Mouse (Mus musculus) neural tube, embryonic 14.5 days (tissue): Measurements from ENCODE around the gene Acad10. TPM values are rescaled to one million over a fixed set of nuclear protein-coding genes. Genes with fewer than 3 reads are reported as not detected.
"Not testable (repeated sequence)": the region's sequence is repeated elsewhere in the genome, so short reads cannot be mapped to it uniquely, and the experiment has no call there.

Experiments used
- ATAC-seq: fragments of 200-750 bp; cut with Nextera tagmentation; 2 replicates; pipeline ENCODE4 v1.8.0; 2017; ENCODE audit warnings: low read depth, mild to moderate bottlenecking, moderate TSS enrichment, moderate library complexity
- H3K27ac ChIP-seq: fragments of 300-500 bp; sonication (generic); 2 replicates; pipeline ENCODE4 v1.5.1; 2014; ENCODE audit warnings: low read depth, mild to moderate bottlenecking, control low read depth, low read length, moderate library complexity, mixed read lengths
- H3K27me3 ChIP-seq: fragments of 300-500 bp; sonication (generic); 2 replicates; pipeline ENCODE4 v1.6.1; 2014; ENCODE audit warnings: low read length; ENCODE audit not compliant: control insufficient read depth, insufficient read depth
- H3K36me3 ChIP-seq: fragments of 300-500 bp; sonication (generic); 2 replicates; pipeline ENCODE4 v1.6.1; 2014; ENCODE audit warnings: low read length, mixed read lengths; ENCODE audit not compliant: control insufficient read depth, insufficient read depth
- H3K4me1 ChIP-seq: fragments of 300-500 bp; sonication (generic); 2 replicates; pipeline ENCODE4 v1.6.1; 2014; ENCODE audit warnings: low read length; ENCODE audit not compliant: control insufficient read depth, insufficient read depth
- H3K4me2 ChIP-seq: fragments of 300-500 bp; sonication (generic); 2 replicates; pipeline ENCODE4 v1.6.1; 2014; ENCODE audit warnings: mild to moderate bottlenecking, low read depth, low read length, control low read depth
- H3K4me3 ChIP-seq: fragments of 300-500 bp; sonication (generic); 2 replicates; pipeline ENCODE4 v1.5.1; 2014; ENCODE audit warnings: low read depth, low read length, control low read depth, mixed read lengths
- H3K9ac ChIP-seq: fragments of 300-500 bp; sonication (generic); replicated peaks from 2 replicates; pipeline ENCODE4 v1.6.1; 2014; ENCODE audit warnings: low read depth, mild to moderate bottlenecking, control low read depth, low read length, mixed read lengths
- H3K9me3 ChIP-seq: fragments of 300-500 bp; sonication (generic); 2 replicates; pipeline ENCODE4 v1.6.1; 2016; ENCODE audit warnings: low read length; ENCODE audit not compliant: control insufficient read depth
- WGBS: fragments of 180-500 bp; shearing (Covaris S2); extraction: QIAGEN DNeasy Blood & Tissue Kit; methylation state at CpG from one replicate; pipeline ENCODE4 v1.1.7; 2014; 5-methylcytosine and 5-hydroxymethylcytosine counted together
- polyA plus RNA-seq: library from polyadenylated mRNA; unstranded; fragments of >200 nt; fragmentation: Nextera tagmentation; extraction: Ambion mirVana; gene quantifications from 2 replicates; pipeline ENCODE4 v1.2.1, GENCODE M21; 2014

Gene Acad10
- polyA plus RNA-seq, 1 experiment from 2014 or later: 1.3 TPM

- Histone ChIP-seq H3K9ac (no peak overlapping the region), H3K36me3 (peaks cover 20% of the 10 kb centered on the region), H3K27ac (no peak overlapping the region), H3K4me2 (no peak overlapping the region), H3K27me3 (no peaks in the 10 kb centered on the region), H3K4me1 (peaks cover 9% of the 10 kb centered on the region), H3K4me3 (no peak overlapping the region), H3K9me3 (no peaks in the 10 kb centered on the region)
- no peak for ATAC-seq
- 91% methylated on average over 6 of the region's 6 CpGs for WGBS
These were observed 3.8 kb upstream of the Acad10 start for GRCm38 (mm10) chr5:121664078-121664477.

DNA sequence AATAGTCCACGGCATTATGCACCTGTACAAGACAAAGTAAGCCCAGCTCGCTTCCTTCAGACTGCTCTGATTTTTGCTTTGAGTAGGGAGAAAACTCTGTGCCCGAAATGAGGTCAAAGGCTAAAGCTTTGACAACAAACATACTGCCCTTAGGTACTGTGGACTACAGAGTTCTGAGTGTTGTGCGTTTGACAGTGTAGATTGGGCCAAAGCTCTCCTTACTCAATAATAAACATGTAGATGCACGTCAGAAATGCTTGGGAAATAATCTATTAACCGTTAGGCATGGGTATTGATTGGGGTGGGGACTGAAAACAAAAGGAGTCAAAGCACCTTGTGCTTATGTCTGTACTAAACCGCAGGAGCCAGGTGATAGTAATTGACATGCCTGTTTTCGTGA, 3.1 kb upstream of the Acad10 start:
- no peak for ATAC-seq
- 94% methylated on average over 8 of the region's 8 CpGs for WGBS
- Histone ChIP-seq H3K9ac (no peak overlapping the region), H3K9me3 (no peaks in the 10 kb centered on the region), H3K27me3 (no peaks in the 10 kb centered on the region), H3K36me3 (peaks cover 20% of the 10 kb centered on the region), H3K4me3 (no peak overlapping the region), H3K27ac (no peak overlapping the region), H3K4me2 (no peak overlapping the region), H3K4me1 (peaks cover 9% of the 10 kb centered on the region)

GRCm38 (mm10) chr5:121661494-121661893, 1.2 kb upstream of the Acad10 start:
- no peaks in the 10 kb centered on the region for H3K9me3 ChIP-seq
- H3K9ac ChIP-seq: no peak overlapping the region; the same call in none of the 2 replicates
- H3K4me2 ChIP-seq: peak overlapping the region; percentile 84
- 82% methylated on average over 5 of the region's 5 CpGs for WGBS
- H3K27me3 ChIP-seq: no peaks in the 10 kb centered on the region
- no peak overlapping the region for H3K27ac ChIP-seq
- H3K4me3 ChIP-seq: peak overlapping the region; percentile 95
- no peak for ATAC-seq
- H3K36me3 ChIP-seq: peaks cover 13% of the 10 kb centered on the region
- H3K4me1 ChIP-seq: peaks cover 9% of the 10 kb centered on the region

- H3K9ac ChIP-seq: peak overlapping the region; percentile 90
These were observed 562 bp upstream of the Acad10 start for GRCm38 (mm10) chr5:121660897-121661254.

GRCm38 (mm10) chr5:121657656-121658055, 2.7 kb downstream of the Acad10 start:
- not testable (repeated sequence) for H3K36me3 ChIP-seq, ATAC-seq
- 88% methylated on average over 6 of the region's 6 CpGs for WGBS

More at GRCm38 (mm10) chr5:121660897-121661254, 562 bp upstream of the Acad10 start:
- peak overlapping the region; percentile 55; the same call in 1 of the 2 replicates for H3K27ac ChIP-seq
- peaks cover 7% of the 10 kb centered on the region; the same call in 1 of the 2 replicates for H3K36me3 ChIP-seq
- 0 out of 2 replicates have a peak, but pooled peaks have one; percentile 41 for ATAC-seq
- 1% methylated on average over 26 of the region's 26 CpGs for WGBS
- no peaks in the 10 kb centered on the region for H3K27me3 ChIP-seq
- H3K4me3 ChIP-seq: peak overlapping the region; percentile 95
- no peaks in the 10 kb centered on the region for H3K9me3 ChIP-seq
- peak overlapping the region; percentile 84 for H3K4me2 ChIP-seq
- H3K4me1 ChIP-seq: peaks cover 9% of the 10 kb centered on the region

GRCm38 (mm10) chr5:121656866-121657265, 3.4 kb downstream of the Acad10 start:
- H3K4me2 ChIP-seq, H3K4me1 ChIP-seq, H3K27me3 ChIP-seq, H3K27ac ChIP-seq, H3K9ac ChIP-seq, H3K9me3 ChIP-seq, H3K36me3 ChIP-seq, ATAC-seq, H3K4me3 ChIP-seq: not testable (repeated sequence)
- 85% methylated on average over 6 of the region's 6 CpGs for WGBS

More at GRCm38 (mm10) chr5:121657656-121658055, 2.7 kb downstream of the Acad10 start:
- H3K4me3 ChIP-seq, H3K27ac ChIP-seq, H3K9ac ChIP-seq, H3K27me3 ChIP-seq, H3K4me2 ChIP-seq, H3K4me1 ChIP-seq, H3K9me3 ChIP-seq: not testable (repeated sequence)

DNA sequence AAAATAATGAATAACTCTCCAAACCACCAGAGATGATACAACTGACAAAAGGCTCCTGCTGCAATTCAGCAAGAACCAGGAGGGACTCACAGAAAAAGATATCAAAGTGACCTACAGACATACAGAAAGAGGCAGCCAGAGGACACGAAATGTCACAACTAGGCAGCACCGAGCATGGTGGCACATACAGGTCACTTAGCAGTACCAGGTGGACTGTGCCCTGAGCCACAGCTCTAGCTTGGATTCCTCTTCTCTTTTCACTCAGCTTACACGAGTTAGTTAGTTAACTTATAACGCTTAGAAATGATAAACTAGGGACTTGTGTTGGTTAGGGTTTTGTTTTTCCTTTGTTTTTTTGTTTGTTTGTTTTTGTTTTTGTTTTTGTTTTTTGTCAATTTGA, 5.8 kb downstream of the Acad10 start:
- no peaks in the 10 kb centered on the region for H3K9me3 ChIP-seq
- H3K4me1 ChIP-seq: no peaks in the 10 kb centered on the region
- H3K4me3 ChIP-seq: no peak overlapping the region
- no peaks in the 10 kb centered on the region for H3K36me3 ChIP-seq
- 81% methylated on average over 4 of the region's 4 CpGs for WGBS
- H3K9ac ChIP-seq: no peak overlapping the region
- no peak for ATAC-seq
- H3K4me2 ChIP-seq: no peak overlapping the region
- no peak overlapping the region for H3K27ac ChIP-seq
- H3K27me3 ChIP-seq: no peaks in the 10 kb centered on the region

DNA sequence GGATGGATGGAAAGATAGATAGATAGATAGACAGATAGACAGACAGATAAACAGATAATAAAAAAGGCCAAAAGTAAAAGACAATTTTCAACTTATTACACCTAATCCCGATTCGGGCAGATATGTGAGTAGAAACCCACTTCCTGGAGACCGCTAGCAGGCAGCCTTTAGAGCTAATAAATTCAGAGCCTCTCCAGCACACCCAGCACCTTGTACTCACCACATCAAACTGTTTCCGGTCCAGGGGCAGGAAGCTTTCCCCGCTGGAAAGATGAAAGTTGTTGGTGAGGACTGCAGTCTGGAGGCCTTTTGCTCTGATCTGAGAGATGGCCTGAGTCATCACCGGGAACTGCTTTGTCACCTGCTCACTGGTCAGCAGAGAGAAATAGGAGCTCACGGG, 11.2 kb downstream of the Acad10 start:
- Histone ChIP-seq H3K9me3 (no peaks in the 10 kb centered on the region), H3K4me2 (no peak overlapping the region), H3K27ac (no peak overlapping the region), H3K9ac (no peak overlapping the region), H3K36me3 (no peaks in the 10 kb centered on the region), H3K4me1 (no peaks in the 10 kb centered on the region), H3K27me3 (no peaks in the 10 kb centered on the region), H3K4me3 (no peak overlapping the region)
- WGBS: 80% methylated on average over 7 of the region's 7 CpGs
- no peak for ATAC-seq

GRCm38 (mm10) chr5:121639601-121640000, 20.7 kb downstream of the Acad10 start:
- WGBS: 91% methylated on average over 9 of the region's 9 CpGs
- Histone ChIP-seq H3K27ac (no peak overlapping the region), H3K9me3 (no peaks in the 10 kb centered on the region), H3K27me3 (no peaks in the 10 kb centered on the region), H3K36me3 (no peaks in the 10 kb centered on the region), H3K4me2 (no peak overlapping the region), H3K4me1 (no peaks in the 10 kb centered on the region), H3K9ac (no peak overlapping the region), H3K4me3 (no peak overlapping the region)
- ATAC-seq: no peak
